Mouse (Mus musculus): ENCODE results near the gene Anp32b.
A peak's percentile ranks its signal among the peaks of the same experiment; 100 is the strongest.

Anp32b gene

DNA sequence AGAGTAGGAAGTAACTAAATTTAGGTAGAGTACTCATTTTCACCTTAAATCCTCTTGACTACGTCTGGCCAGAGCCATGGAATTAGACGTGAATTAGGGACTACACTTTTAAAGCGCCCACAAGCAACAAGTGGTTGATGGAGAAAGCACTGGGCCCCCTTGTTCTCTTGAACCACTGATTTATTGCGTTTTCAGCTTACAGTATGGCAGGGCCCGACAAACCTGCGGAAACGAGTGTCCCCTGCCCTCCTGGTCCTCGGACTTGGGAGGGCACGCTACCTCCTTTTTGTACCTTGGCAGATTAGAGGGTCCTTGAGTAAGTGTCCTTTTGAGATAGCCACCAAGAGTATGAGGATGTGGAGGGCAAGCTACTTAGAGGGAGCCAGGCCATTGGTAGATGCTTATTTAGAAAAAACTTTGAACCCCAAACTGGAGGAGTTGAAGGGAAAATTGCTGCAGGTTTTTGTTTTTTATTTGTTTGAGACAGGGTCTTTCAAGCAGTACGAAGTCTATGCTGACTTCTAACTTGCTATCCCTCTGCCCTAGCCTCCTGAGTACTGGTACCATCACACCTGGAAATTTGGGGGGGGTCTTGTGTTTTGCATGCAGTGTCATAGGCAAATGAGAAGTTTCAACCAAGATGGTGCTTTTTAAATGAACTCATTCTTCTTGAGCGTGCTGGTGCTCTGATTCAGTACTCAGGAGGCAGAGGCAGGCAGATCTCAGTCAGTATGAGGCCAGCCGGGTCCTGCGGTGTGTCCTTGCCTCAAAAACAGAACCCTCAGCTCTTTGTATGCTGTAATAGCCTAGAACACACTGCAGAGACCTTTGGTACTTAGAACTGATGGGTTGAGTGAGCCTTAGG lies 2.4 kb downstream of the Anp32b start:
- no peak for DNase-seq (ENCODE audit: low spot score in 2 of 2)

DNA sequence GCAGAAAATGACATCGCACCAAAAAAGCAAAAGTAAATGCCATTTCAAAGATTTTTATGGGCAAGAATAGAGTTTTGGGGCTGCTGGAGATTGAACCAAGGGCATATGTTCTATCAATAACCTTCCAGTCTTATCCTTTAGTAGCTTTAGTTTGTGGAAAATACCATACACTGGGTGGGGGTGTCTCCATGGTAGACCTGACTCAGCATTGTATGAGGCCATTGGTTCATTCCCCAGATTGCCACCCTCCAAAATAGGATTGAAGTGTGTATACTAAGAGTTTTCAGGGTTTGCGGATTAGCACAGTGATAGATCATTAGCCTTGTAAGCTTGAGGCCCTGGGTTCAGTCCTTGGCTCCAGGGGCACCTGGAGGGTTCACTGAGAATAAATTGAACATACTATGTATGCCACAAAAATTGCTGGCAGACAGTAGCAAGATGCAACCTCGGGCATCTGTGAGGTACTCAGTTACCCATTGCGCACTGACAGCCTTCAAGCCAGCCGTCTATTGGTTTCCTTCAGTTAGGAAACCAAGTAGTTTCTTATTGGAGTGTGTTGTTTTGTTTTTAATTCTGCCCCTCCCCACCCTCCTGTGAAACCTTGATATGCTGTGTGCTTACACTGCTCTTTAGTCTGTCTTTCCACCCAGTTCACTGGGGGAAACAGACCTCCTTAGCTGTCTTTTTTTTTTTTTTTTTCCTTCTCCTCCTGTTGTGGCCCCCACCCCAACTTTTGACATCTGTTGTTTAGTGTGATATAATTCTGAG lies 3.6 kb downstream of the Anp32b start:
- no peak for DNase-seq (ENCODE audit: low spot score in 2 of 2)

DNA sequence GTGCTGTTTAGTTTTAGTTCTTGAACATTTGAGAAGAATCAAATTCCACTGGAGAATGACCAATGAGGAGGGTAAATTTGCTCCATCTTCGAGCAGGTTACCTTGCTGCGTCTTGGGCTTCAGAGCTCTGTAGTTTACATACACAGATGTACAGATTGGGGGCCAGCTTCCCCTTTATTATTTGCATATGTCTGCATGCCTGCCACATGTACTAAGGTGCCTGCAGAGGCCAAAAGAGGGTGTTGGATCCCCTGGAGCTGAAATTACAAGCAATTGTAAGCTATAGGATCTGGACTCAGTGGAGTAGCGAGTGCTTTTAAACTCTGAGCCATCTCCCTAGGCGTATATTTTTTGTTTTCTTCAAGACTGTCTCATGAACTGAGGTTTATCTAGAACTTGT lies 6.1 kb downstream of the Anp32b start:
- no peak for DNase-seq (ENCODE audit: low spot score in 2 of 2)

- DNase-seq (ENCODE audit: low spot score in 2 of 2): no peak
Observed at GRCm38 (mm10) chr4:46457186-46457585, 6.5 kb downstream of the Anp32b start.

DNA sequence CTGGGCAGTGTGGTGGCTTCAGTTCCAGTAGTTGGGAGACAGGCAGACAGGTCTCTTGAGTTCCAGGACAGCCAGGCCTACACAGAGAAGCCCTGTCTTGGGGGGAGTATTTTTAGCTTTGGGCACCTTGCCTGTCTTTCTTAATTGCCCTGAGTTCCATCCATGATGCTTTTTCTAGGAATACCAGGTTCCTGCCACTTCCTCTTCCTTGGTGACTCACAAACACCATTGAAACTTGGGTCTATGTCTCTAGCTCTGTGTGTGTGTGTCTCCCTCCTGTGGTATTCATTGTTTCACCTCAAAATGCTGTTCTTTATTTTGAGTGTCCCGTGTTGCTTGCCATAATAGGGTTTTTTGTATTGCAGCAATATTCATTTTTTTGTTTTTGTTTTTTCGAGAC lies 7.7 kb downstream of the Anp32b start:
- DNase-seq (ENCODE audit: low spot score in 2 of 2): no peak

- peak; percentile 64 to 79 for DNase-seq (ENCODE audit: low spot score in 2 of 2)
Observed at GRCm38 (mm10) chr4:46463130-46463830, 12.6 kb downstream of the Anp32b start.

DNA sequence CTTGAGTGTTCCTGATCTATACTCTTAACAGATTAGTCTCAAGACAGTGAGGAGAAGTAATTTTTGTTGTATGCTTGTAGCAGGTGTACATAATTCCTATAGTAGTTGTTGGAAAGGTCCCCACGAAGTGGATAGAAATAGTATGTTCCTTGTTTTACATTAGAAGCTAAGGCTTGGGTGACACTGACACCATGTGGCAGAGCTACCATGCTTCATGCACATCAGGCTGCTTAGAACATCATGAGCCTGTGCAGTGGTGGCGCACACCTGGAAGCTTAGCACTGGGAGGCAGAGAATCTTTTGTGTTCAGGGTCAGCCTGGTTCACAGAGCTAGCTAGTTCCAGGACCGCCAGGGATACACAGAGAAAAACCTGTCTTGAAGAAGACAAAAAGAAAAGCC lies 15.0 kb downstream of the Anp32b start:
- DNase-seq (ENCODE audit: low spot score in 2 of 2): no peak

GRCm38 (mm10) chr4:46475101-46475500 lies 24.4 kb downstream of the Anp32b start:
- DNase-seq (ENCODE audit: low spot score in 2 of 2): no peak

- DNase-seq (ENCODE audit: low spot score in 2 of 2): no peak
Observed at GRCm38 (mm10) chr4:46479081-46479480, 28.4 kb downstream of the Anp32b start.

GRCm38 (mm10) chr4:46485696-46486417 lies 35.2 kb downstream of the Anp32b start:
- peak; percentile 82 to 91 for DNase-seq (ENCODE audit: low spot score in 2 of 2)

DNA sequence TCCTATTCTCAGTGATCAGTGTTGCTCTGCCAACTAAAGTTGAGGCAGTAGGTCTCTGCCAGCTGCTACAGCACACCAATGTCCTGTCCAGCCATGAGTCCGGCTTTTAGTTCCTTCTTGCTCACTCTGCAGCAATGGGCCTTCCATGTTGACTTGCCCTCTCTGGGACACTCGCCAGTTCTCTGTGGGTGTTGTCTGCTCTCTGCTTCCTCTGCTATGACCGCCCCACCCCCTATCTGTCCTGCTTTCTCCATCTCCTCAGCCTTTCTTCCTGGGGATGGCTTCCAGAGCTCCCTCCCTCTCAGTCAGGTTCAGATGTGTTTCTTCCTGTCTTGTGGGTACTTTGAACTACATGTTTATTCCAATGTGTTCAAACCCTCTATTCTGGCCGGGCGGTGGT lies 36.6 kb downstream of the Anp32b start:
- DNase-seq (ENCODE audit: low spot score in 2 of 2): peak in 1 of 2 experiments; percentile 31

GRCm38 (mm10) chr4:46489028-46489925 lies 38.6 kb downstream of the Anp32b start, which contains the start of gene Nans:
Gene Nans (plus strand): TSS chr4:46489248.
- DNase-seq (ENCODE audit: low spot score in 2 of 2): peak; percentile 96 to 97

DNA sequence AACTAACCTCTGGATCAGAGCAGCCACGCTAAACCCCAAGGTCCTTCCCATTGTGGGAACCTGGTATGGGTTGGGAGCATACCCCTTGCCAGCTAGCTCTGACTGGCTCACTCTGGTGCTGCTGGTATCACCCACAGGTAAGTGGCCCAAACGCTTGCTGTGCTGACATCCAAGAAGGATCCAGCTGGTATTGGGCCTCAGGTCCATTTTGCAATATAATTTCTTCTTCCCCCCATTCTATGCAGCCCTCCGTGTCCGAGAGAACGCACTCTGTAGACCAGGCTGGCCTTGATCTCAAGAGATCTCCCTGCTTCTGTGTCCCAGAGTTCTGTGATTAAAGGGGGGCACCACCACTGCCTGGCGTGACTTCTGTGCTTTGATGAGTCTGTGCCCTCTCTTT lies 42.4 kb downstream of the Anp32b start:
- DNase-seq (ENCODE audit: low spot score in 2 of 2): no peak

DNA sequence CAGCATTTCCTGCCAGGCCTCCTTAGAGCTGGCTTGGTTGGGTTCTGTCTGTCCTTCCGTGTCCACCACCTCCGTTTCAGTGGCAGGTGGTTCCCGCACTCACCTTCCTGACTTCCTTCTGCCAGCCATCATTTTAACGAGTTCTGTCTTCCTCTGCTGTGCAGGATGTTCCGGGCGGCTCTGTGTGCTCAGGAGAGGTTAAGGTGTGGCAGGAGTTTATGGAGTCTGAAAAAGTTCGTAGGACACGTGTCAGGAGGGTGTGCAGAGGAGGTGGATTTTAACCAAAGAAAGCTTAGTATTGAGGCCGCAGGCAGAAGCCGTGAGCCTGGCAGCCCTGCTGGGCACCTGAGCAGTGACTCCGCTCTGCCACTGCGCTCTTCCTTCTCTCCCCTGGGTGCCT lies 44.8 kb downstream of the Anp32b start:
- DNase-seq (ENCODE audit: low spot score in 2 of 2): no peak

DNA sequence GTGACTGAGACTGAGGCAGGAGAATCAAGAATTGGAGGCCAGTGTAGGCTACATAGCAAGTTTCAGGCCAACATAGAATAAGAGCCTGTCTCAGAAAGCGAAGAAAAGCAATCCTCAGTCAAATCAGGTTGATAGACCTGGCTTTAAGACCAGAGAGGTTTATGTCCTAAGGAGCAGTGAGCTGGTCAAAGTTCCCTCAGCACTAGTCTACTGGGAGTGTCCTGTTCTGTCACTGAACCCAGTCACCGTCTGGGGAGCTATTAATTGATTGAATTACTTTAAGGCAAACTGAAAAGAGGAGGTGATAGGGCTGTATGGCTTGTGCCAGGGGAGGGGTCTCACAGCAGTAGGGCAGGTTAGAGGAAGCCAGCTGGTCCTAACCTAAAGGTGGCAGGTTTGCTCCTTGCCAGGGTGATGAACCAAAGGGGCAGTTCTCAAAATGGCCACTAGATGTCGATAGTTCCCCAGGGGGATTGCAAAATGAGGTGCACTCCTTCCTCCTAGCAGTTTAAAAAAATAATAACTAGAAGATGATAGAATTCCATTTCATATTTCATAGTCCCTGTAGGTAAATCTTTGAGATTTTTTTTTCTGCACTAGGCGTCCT lies 46.7 kb downstream of the Anp32b start:
- peak; percentile 83 to 93 for DNase-seq (ENCODE audit: low spot score in 2 of 2)

- no peak for DNase-seq (ENCODE audit: low spot score in 2 of 2)
Observed at GRCm38 (mm10) chr4:46498511-46498910, 47.8 kb downstream of the Anp32b start.

DNA sequence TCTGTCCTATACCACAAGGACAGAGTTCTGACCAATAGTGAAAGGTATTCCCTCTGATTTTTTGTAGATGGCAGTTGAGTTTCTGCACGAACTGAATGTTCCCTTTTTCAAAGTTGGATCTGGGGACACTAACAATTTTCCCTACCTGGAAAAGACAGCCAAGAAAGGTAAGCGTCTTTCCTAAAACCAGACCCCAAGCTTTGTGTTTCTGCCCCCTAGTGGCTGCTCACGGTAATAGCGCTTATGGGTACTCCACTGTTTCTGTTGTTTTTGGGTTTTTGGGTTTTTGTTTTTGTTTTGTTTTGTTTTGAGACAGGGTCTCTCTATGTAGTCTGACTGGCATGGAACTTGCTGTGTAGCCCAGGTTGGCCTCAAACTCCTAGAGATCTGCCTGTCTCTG lies 48.3 kb downstream of the Anp32b start:
- peak; percentile 46 to 82 for DNase-seq (ENCODE audit: low spot score in 2 of 2)

GRCm38 (mm10) chr4:46502606-46503502 lies 52.2 kb downstream of the Anp32b start:
- DNase-seq (ENCODE audit: low spot score in 2 of 2): no peak

GRCm38 (mm10) chr4:46503881-46504280 lies 53.2 kb downstream of the Anp32b start:
- no peak for DNase-seq (ENCODE audit: low spot score in 2 of 2)
